Mouse (Mus musculus) WW6 (cell line): ENCODE data around the gene Ttll6.

Source experiments
- DNase-seq: peaks from one replicate; pipeline ENCODE4 v3.0.0-alpha.2; 2013; ENCODE audit warnings: low read depth, low spot score

Ttll6 gene

DNA sequence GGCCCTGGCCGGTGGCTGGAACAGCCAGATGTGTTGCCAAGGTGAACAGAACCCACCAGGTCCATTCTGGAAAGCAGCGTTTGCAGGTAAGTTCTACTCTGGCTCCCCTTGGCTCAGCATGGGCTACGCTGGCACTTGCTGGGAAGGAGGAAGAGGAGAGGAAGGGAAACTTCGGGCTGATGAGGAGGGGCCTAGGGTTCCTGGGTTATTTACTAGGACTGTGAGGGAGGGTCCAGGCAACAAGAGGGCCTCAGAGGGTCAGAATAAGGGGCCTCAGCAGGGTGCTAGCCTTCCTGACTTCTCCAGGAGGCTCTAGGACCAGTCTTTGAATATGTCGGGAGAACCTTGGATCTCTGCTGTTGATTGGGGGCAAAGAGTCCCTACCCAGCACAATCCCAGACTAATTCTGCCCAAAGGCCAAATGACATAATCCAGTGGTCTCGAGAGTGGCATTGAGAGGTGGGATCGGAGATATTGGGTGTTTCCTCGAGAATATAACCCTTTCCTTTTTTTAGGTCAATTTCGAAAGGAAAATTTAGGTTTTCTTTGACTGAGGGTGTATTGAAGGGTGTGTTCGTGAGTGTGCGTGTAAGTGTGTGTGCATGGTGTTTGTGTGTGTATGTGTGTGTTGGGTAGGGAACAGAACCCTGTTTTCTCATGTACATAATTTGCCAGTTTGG, 61.5 kb downstream of the Ttll6 start:
- no peak for DNase-seq

DNA sequence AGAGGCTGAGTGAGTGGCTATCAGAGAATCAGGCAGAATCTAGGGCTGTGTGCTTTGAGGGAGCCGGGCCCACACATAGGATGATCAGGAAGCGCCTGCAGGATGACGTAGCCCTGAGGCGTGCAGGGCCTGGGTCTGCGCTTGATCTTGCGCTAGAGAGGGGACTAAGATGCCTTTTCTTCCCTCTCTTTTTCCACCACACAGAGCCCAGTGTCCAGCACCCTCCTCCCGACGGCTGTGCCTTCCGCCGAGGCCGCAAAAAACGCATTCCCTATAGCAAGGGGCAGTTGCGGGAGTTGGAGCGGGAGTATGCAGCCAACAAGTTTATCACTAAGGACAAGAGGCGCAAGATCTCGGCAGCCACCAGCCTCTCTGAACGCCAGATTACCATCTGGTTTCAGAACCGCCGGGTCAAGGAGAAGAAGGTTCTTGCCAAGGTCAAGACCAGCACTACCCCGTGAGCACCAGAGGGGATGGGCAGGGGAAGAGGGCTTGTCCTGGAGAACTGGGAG, 62.2 kb downstream of the Ttll6 start:
- DNase-seq, result no peak

DNA sequence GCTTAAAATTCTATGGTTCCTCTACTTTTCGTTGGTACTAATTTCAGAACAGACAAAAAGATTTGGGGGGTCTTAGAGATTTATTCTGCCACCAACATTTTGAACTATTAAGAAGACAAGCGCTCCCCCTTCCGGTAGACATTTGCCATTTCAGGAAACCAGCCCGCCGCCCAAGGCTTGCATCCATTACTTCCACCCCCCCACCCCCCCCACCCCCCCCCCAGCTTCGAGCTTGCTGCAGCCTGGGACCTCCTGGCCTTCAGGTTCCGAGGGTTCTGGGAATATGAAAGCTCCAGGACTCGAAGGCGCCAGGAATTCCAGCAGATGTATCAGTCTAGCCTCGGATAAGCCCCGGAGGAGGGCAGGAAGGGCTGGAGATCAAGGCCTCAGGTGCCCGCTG, 65.1 kb downstream of the Ttll6 start:
- DNase-seq, result no peak

DNA sequence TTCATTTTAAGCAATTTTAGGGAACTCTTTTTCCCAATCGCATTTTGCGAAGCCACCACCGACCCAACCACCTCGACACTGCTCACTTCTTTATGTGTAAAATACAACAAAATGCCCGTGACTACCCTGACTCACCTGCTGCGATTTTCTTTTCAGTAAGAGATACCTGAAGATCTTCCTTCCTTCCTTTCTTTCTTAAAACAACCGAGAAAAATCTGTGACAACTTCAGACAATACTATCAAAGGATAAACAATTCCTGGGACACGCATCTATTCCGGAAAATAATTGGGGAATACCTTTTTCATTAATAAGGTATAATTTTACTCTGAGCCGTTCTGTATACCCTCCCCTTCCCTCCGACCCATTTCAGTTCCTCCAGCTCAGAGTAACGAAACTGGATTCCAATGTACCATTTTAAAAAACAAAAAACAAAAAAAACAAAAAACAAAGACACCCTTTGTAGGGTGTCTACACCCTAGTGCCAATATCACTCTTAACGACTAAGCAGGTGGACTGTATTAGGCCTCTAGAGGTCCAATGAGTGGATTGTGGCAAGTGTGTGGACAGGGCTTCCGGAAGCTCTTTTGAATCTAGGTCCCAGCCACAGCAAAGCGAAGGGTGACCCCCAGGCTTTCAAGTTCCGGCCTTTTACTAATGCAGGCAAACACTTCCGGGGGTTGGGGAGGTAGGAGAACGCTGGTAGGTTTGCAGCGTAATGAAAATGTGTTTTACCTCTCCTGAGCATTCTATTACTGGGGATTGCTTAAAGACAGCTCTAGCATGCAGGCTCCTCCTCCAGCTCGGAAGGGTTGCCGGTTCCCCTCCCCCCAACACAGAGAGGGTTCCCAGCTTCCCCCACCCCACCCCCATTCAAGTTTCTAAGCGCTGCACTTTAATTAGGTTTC, 65.8 kb downstream of the Ttll6 start:
- no peak for DNase-seq

DNA sequence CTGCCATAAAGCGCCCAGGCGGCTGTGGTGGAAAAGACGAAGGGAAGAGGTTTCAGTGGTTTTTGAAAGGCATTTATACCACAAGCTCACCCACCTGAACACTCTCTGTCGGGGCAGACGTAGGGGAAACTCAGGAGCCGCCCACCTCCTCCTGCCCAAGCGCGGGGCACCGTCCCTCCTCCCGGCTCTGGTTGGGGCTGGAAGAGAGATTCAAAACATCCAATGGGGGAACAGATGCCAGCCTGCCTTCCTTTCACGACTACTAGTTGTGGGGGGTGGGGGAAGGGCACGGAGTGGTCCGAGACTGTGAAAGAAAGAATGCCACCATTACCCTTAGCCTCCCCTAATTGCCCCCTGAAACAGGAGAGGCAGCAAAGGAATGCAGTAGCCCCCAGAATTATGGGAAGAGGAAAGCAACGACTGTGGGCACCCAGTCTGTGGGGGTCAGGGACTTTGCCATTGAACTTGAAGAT, 66.6 kb downstream of the Ttll6 start:
- DNase-seq, result no peak

DNA sequence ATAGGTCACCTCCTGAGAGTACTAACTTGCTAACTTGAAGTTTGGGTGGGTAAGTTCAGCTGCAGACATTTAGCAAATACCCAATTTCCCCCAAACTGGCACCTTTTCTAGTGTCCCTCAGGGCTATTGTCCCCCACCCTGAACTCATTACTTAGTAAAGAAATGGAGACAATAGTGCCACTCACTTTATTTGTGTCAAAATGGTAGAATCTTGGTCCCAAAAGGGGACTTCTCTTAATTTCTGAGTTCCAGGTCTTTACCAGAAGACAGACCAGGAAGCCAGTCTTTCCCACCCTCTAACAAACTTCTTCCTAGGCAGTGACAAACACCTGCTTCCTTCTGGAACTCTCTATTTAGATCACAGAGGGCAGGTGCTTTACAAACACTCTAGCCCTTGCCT, 68.2 kb downstream of the Ttll6 start:
- no peak for DNase-seq

DNA sequence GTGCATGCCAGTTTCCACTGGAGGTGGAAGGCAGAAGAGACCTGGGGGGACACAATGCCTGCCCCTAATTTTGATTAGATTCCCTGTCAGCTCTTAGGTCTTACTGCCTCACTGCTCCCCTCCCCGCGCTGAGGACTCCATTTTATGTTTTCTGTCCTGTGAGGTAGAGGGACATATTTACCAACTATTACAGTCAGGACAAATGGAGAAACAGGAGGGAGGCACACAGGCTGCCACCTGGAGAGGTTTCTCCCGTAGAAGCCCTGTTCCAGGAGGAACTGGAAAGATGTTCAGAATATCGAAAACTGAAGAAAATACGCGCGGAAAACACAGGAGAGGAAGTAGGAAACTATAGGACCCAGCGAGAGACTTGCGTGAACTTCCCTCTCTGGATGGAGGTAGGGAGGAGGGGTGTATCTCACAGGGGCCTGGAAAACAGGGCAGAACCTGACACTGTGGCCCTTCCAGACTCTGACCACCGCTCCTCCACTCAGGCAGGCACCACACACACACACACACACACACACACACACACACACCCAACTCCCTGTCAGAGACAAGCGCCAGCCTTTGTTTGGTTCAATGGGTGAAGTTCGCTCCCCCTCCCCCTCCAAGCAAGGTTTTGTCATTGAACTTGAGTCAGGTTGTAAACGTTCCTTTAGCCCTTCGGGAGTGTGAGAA, 69.0 kb downstream of the Ttll6 start:
- DNase-seq, result no peak

DNA sequence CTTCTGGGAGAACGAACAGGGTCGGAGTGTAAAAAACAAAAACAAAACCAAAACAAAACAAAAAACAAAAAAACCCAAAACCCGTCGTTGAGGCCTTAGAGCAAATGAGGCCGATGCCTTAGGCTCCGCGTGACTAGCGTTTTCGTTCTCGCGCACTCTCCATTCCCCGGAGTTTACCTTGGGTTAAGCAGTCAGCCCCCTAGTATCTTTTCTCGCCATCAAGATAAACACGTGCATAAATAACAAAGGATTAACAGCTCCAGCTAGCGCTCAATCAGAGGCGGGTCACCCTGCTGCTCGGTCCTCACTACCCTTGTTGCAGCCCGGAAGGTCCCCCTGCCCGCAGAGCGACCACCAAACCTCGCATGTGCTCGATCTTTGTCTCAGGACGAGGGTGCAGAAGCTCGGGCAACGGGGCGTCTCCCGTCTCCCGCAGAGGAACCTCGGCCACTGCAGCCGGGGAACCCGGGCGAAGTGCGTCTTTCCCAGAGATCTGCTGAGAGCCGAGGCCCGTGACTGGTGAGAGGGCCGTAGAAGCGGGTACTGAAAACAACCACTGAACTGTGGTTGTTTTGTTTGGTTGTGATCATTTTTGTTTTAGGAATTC, 69.7 kb downstream of the Ttll6 start:
- DNase-seq, result no peak

DNA sequence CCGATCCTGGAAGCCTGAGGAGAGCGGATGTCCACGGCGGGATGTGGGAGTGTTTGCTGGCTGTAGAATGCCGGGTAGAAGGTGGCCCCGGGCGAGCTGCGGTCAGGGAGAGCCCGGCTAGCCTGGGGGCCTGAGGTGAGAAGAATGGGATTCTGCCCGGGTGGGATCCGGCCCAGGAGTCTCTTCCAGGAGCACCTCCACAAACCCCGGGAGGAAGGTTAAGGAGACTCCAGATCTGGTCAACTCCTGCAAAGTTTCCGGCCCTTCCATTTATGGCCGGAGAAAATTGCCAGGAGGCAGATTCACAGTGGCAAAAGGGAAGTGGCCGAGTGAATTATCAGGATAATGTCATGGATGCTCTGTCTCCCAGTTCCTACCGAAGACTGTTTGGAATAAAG, 70.2 kb downstream of the Ttll6 start:
- no peak for DNase-seq

DNA sequence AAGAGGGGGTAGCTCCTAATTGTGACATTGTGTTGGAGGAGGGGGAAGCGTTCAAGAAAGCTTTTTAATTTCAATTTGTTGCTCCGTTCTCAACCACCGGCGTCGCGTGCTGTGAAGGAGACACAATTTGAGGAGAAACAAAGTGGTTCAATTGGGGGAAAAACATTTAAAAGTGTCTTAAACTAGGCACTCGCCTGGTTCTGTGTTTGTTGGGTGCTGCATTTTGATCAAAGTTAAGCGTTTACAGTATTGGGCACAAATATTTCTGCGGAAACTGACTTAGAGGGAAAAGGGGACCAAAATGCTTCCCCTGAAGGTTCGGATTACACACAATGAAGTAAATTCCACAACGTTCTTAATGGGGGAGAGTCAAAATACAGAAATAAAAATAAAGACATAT, 70.8 kb downstream of the Ttll6 start:
- DNase-seq, result no peak

DNA sequence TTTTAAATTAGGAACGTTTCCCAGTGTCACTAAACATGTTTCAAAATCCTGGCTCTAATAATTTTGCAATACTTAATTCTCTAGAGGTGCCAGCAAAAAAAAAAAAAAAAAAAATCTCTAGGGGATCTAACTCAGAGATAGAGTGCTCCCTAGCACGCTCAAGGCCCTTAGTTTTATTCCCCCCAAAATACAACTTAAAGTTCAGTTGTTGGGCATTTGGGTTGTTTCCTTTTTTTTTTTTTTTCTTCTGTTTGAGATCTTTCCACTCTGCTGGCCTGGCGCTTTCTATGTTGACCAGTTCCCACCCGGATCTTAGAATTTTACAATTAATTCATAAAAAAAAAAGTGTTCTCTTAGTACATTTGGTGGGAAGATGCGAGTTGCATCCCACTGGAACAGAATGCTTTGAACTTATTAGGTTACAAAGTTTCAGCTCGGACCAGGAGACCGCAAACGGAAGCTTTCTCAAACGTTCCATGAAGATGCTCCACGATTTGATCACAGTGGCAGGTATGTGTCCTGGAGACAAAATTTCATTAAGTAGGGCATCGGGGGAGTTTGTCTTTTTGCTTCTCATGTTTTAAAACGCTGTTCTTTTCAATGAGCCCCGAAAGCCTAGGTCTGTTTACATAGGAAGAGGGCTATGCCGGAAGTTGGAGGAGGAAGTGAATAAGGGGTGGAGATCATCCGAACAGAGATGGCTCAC, 72.0 kb downstream of the Ttll6 start:
- DNase-seq, result no peak
